Mouse (Mus musculus): ENCODE results near the gene Polk.

Gene Polk

GRCm38 (mm10) chr13:96542081-96542889 lies at the start of gene Polk, which contains the start of gene Col4a3bp:
Gene Polk, minus strand, starts transcription at chr13:96542579.
Gene Col4a3bp, plus strand, starts transcription at chr13:96542618.
- peak; percentile 96 for DNase-seq (ENCODE audit: low read depth, low spot score)

GRCm38 (mm10) chr13:96588642-96589041 lies 46.3 kb upstream of the Polk start:
- DNase-seq (ENCODE audit: low read depth, low spot score): no peak

GRCm38 (mm10) chr13:96586540-96586939 lies 44.2 kb upstream of the Polk start:
- DNase-seq (ENCODE audit: low read depth, low spot score): no peak

- no peak for DNase-seq (ENCODE audit: low read depth, low spot score)
These were observed 41.8 kb upstream of the Polk start for GRCm38 (mm10) chr13:96584201-96584600.

- DNase-seq (ENCODE audit: low read depth, low spot score): no peak
These were observed 37.6 kb upstream of the Polk start for GRCm38 (mm10) chr13:96579979-96580378.

- DNase-seq (ENCODE audit: low read depth, low spot score): no peak
These were observed 36.7 kb upstream of the Polk start for GRCm38 (mm10) chr13:96579104-96579503.

- no peak for DNase-seq (ENCODE audit: low read depth, low spot score)
These were observed 31.8 kb upstream of the Polk start for GRCm38 (mm10) chr13:96574170-96574569.

GRCm38 (mm10) chr13:96571016-96571361 lies 28.6 kb upstream of the Polk start:
- no peak for DNase-seq (ENCODE audit: low read depth, low spot score)

- DNase-seq (ENCODE audit: low read depth, low spot score): no peak
These were observed 28.1 kb upstream of the Polk start for GRCm38 (mm10) chr13:96570313-96571015.

GRCm38 (mm10) chr13:96567977-96568376 lies 25.6 kb upstream of the Polk start:
- DNase-seq (ENCODE audit: low read depth, low spot score): no peak

GRCm38 (mm10) chr13:96555099-96555498 lies 12.7 kb upstream of the Polk start:
- no peak for DNase-seq (ENCODE audit: low read depth, low spot score)

GRCm38 (mm10) chr13:96547941-96548340 lies 5.6 kb upstream of the Polk start:
- DNase-seq (ENCODE audit: low read depth, low spot score): no peak

- no peak for DNase-seq (ENCODE audit: low read depth, low spot score)
These were observed 4.9 kb upstream of the Polk start for GRCm38 (mm10) chr13:96547250-96547649.

- peak; percentile 55 for DNase-seq (ENCODE audit: low read depth, low spot score)
These were observed 2.1 kb upstream of the Polk start for GRCm38 (mm10) chr13:96544506-96544905.

GRCm38 (mm10) chr13:96542901-96543891 lies 817 bp upstream of the Polk start:
- DNase-seq (ENCODE audit: low read depth, low spot score): peak; percentile 52

GRCm38 (mm10) chr13:96541381-96541780 lies 998 bp downstream of the Polk start:
- DNase-seq (ENCODE audit: low read depth, low spot score): peak; percentile 27

- peak; percentile 53 for DNase-seq (ENCODE audit: low read depth, low spot score)
These were observed 4.3 kb downstream of the Polk start for GRCm38 (mm10) chr13:96538103-96538502.

GRCm38 (mm10) chr13:96536821-96537572 lies 5.4 kb downstream of the Polk start:
- no peak for DNase-seq (ENCODE audit: low read depth, low spot score)

- DNase-seq (ENCODE audit: low read depth, low spot score): peak; percentile 88
These were observed 8.6 kb downstream of the Polk start for GRCm38 (mm10) chr13:96533742-96534141.

- DNase-seq (ENCODE audit: low read depth, low spot score): no peak
These were observed 10.2 kb downstream of the Polk start for GRCm38 (mm10) chr13:96532176-96532575.

- DNase-seq (ENCODE audit: low read depth, low spot score): peak; percentile 38
These were observed 12.3 kb downstream of the Polk start for GRCm38 (mm10) chr13:96530064-96530463.
